In the genomic region with DNA sequence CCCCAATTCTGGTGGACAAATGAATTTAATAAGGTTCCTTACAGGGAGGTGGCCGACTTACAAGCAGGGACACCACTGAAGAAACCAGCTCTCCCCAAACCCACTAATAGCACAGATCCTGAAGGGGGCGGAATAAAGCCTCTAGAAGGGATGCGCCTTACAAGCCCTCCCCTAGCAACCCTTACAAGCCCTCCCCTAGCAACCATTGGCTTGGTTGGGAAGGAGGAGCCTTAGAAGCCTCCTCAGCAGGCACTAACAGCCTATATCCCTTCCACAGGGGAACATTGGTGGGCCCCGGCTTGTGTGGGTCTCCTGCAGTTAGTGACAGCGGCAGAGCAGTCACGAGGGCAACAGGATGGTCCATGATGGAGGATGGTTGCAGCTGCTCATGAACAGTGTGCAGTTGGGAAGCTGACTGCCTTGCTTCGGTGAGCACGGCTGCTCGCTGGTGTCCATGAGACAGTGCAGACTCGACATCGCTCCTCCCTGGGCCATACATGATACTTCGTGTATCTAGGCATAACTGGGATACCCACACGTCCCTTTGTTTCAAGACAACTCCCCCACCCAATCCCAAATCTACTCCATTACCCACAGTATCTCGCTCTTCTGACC, we compare ENCODE assay signal across 9 mouse cellular contexts.
DNase-seq lines count a peak whose midpoint lies in the region; ATAC-seq and TF ChIP-seq lines count a peak whose summit lies in the region.
"Had no signal": no experiment of that assay in that cellular context is flagged by ENCODE, and none has a peak within 500 bp of the region (broad histone marks: within the 10 kb centered on the region; RNA-seq: fewer than 3 reads in every experiment).

No protein-coding gene starts in this region.

- H3K36me3 ChIP-seq in limb, embryonic 11.5 days (ENCODE audit: control insufficient read depth, insufficient read depth, low read length) = peaks cover 4% of the 10 kb centered on the region; the same call in 1 of the 2 replicates
- H3K36me3 ChIP-seq in limb, embryonic 10.5 days = peaks cover 8% of the 10 kb centered on the region
- H3K36me3 ChIP-seq in embryonic facial prominence, embryonic 10.5 days (replicated peaks) = peaks cover 11% of the 10 kb centered on the region
- H3K36me3 ChIP-seq in intestine, embryonic 16.5 days (ENCODE audit: control insufficient read depth, insufficient read depth, low read length) = no peaks in the 10 kb centered on the region
- H3K36me3 ChIP-seq in neural tube, embryonic 13.5 days = peaks cover 5% of the 10 kb centered on the region; the same call in 1 of the 2 replicates
- H3K36me3 ChIP-seq in thymus, adult 2 months (ENCODE audit: control insufficient read depth, insufficient read depth, low read length) = no peaks in the 10 kb centered on the region
- H3K36me3 ChIP-seq: heart, embryonic 15.5 days had no signal

- no peak for TF ChIP-seq POLR2A in thymus, adult 2 months (IDR thresholded peaks at IDR 0.05; ENCODE audit: control insufficient read depth, extremely low read depth, insufficient read depth, low read length, poor library complexity)

- H3K27me3 ChIP-seq in limb, embryonic 11.5 days (ENCODE audit: control insufficient read depth, insufficient read depth, low read length) = no peaks in the 10 kb centered on the region
- H3K27me3 ChIP-seq in limb, embryonic 10.5 days (ENCODE audit: low read depth, poor library complexity, severe bottlenecking) = no peaks in the 10 kb centered on the region
- no peaks in the 10 kb centered on the region for H3K27me3 ChIP-seq in embryonic facial prominence, embryonic 10.5 days (replicated peaks; ENCODE audit: low read depth, poor library complexity, severe bottlenecking)
- no peaks in the 10 kb centered on the region for H3K27me3 ChIP-seq in intestine, embryonic 16.5 days (replicated peaks; ENCODE audit: control insufficient read depth, insufficient read depth, low read length)
- no peaks in the 10 kb centered on the region for H3K27me3 ChIP-seq in neural tube, embryonic 13.5 days
- H3K27me3 ChIP-seq in thymus, adult 2 months (ENCODE audit: control insufficient read depth, insufficient read depth, low read length) = no peaks in the 10 kb centered on the region
- H3K27me3 ChIP-seq: heart, embryonic 15.5 days had no signal

- TF ChIP-seq CTCF in thymus, adult 2 months (IDR thresholded peaks at IDR 0.05; ENCODE audit: borderline replicate concordance, control insufficient read depth, extremely low read depth, insufficient read depth, low read length, poor library complexity) = no peak

- H3K27ac ChIP-seq in limb, embryonic 11.5 days (replicated peaks; ENCODE audit: low read depth, low read length) = no peak overlapping the region
- H3K27ac ChIP-seq in limb, embryonic 10.5 days = no peak overlapping the region; the same call in 1 of the 2 replicates
- no peak overlapping the region for H3K27ac ChIP-seq in embryonic facial prominence, embryonic 10.5 days (replicated peaks)
- H3K27ac ChIP-seq in intestine, embryonic 16.5 days (ENCODE audit: low read length) = no peak overlapping the region
- H3K27ac ChIP-seq in neural tube, embryonic 13.5 days (replicated peaks) = no peak overlapping the region
- H3K27ac ChIP-seq in thymus, adult 2 months (ENCODE audit: control insufficient read depth, insufficient read depth, low read length) = no peak overlapping the region
- H3K27ac ChIP-seq: heart, embryonic 15.5 days had no signal

- ATAC-seq in limb, embryonic 11.5 days (ENCODE audit: insufficient number of reproducible peaks, low FRiP score, low TSS enrichment, low read depth) = peak; percentile 35; the same call in 1 of the 2 replicates
- peak; percentile 87 for ATAC-seq in intestine, embryonic 16.5 days
- peak; percentile 77 for ATAC-seq in neural tube, embryonic 13.5 days (ENCODE audit: low read depth)

- no peak overlapping the region for H3K9ac ChIP-seq in limb, embryonic 11.5 days (ENCODE audit: low read length)
- no peak overlapping the region for H3K9ac ChIP-seq in intestine, embryonic 16.5 days (ENCODE audit: low read depth, low read length)
- H3K9ac ChIP-seq in neural tube, embryonic 13.5 days = no peak overlapping the region
- H3K9ac ChIP-seq: heart, embryonic 15.5 days had no signal

- H3K4me1 ChIP-seq in limb, embryonic 11.5 days (ENCODE audit: control insufficient read depth, insufficient read depth, low read length) = no peaks in the 10 kb centered on the region
- peaks cover 13% of the 10 kb centered on the region for H3K4me1 ChIP-seq in limb, embryonic 10.5 days
- H3K4me1 ChIP-seq in embryonic facial prominence, embryonic 10.5 days = peaks cover 12% of the 10 kb centered on the region
- no peaks in the 10 kb centered on the region for H3K4me1 ChIP-seq in intestine, embryonic 16.5 days (ENCODE audit: control insufficient read depth, insufficient read depth, low read length)
- H3K4me1 ChIP-seq in neural tube, embryonic 13.5 days (replicated peaks) = peaks cover 14% of the 10 kb centered on the region
- no peaks in the 10 kb centered on the region for H3K4me1 ChIP-seq in thymus, adult 2 months (replicated peaks; ENCODE audit: control insufficient read depth, insufficient read depth, low read length)
- H3K4me1 ChIP-seq: heart, embryonic 15.5 days had no signal

- intact Hi-C loops in left cerebral cortex, postnatal 4 days (cut with DNase I) = no loop called here

- DNase-seq in limb, embryonic 11.5 days (ENCODE audit: low spot score) = peak; percentile 40
- DNase-seq in limb, embryonic 10.5 days (ENCODE audit: low spot score) = no peak
- DNase-seq in embryonic facial prominence, embryonic 10.5 days (ENCODE audit: low spot score) = peak; percentile 43
- DNase-seq in thymus, adult 2 months = no peak
- no peak for DNase-seq in cerebellum, adult 9-11 months
- DNase-seq in left cerebral cortex, postnatal 4 days = no peak

- H3K4me2 ChIP-seq in limb, embryonic 11.5 days (ENCODE audit: low read depth, severe bottlenecking) = no peak overlapping the region
- 0 out of 2 replicates have a peak overlapping the region, but pooled peaks have one; percentile 5 for H3K4me2 ChIP-seq in intestine, embryonic 16.5 days (ENCODE audit: low read depth, low read length)
- no peak overlapping the region for H3K4me2 ChIP-seq in neural tube, embryonic 13.5 days
- H3K4me2 ChIP-seq: heart, embryonic 15.5 days had no signal

- no peaks in the 10 kb centered on the region for H3K9me3 ChIP-seq in limb, embryonic 11.5 days (ENCODE audit: control insufficient read depth, low read length)
- no peaks in the 10 kb centered on the region for H3K9me3 ChIP-seq in limb, embryonic 10.5 days (replicated peaks)
- H3K9me3 ChIP-seq in embryonic facial prominence, embryonic 10.5 days = no peaks in the 10 kb centered on the region
- H3K9me3 ChIP-seq in intestine, embryonic 16.5 days (ENCODE audit: control insufficient read depth, low read length) = no peaks in the 10 kb centered on the region
- H3K9me3 ChIP-seq in neural tube, embryonic 13.5 days = no peaks in the 10 kb centered on the region
- H3K9me3 ChIP-seq: heart, embryonic 15.5 days had no signal

- no peak overlapping the region for H3K4me3 ChIP-seq in limb, embryonic 11.5 days (ENCODE audit: low read depth, low read length)
- H3K4me3 ChIP-seq in limb, embryonic 10.5 days = no peak overlapping the region
- no peak overlapping the region for H3K4me3 ChIP-seq in embryonic facial prominence, embryonic 10.5 days
- no peak overlapping the region for H3K4me3 ChIP-seq in intestine, embryonic 16.5 days (ENCODE audit: low read length)
- no peak overlapping the region for H3K4me3 ChIP-seq in neural tube, embryonic 13.5 days
- no peak overlapping the region for H3K4me3 ChIP-seq in thymus, adult 2 months (ENCODE audit: control insufficient read depth, insufficient read depth, low read length)
- H3K4me3 ChIP-seq: heart, embryonic 15.5 days had no signal

- 82% methylated on average over 14 of the region's 14 CpGs for WGBS in limb, embryonic 11.5 days
- 80% methylated on average over 14 of the region's 14 CpGs for WGBS in limb, embryonic 10.5 days
- WGBS in embryonic facial prominence, embryonic 10.5 days = 77% methylated on average over 14 of the region's 14 CpGs
- WGBS in intestine, embryonic 16.5 days = 71% methylated on average over 14 of the region's 14 CpGs
- WGBS in neural tube, embryonic 13.5 days = 67% methylated on average over 14 of the region's 14 CpGs
- 96% methylated on average over 14 of the region's 14 CpGs for WGBS in thymus, adult 2 months

Comparison
In these comparisons a context has a peak if more than half of its experiments do, and no peak if none do; other contexts are left out.
1. DNase-seq: peak in limb, embryonic 11.5 days (single experiment) and embryonic facial prominence, embryonic 10.5 days (single experiment); none in limb, embryonic 10.5 days (single experiment), thymus, adult 2 months (single experiment), cerebellum, adult 9-11 months (single experiment) and left cerebral cortex, postnatal 4 days (single experiment).
2. ATAC-seq: peak in every context shown above with its lines; median percentile 87 in intestine, embryonic 16.5 days; 77 in neural tube, embryonic 13.5 days; 35 in limb, embryonic 11.5 days.